Mouse (Mus musculus) thymus, adult 2 months (tissue): ENCODE results near the gene Nkx2-4. TPM values are rescaled to one million over a fixed set of nuclear protein-coding genes. Genes with fewer than 3 reads are reported as not detected.

Source experiments
- DNase-seq: peaks from one replicate; pipeline ENCODE4 v3.0.0; 2021
- H3K27ac ChIP-seq: fragments of 200-500 bp; 2 replicates; pipeline ENCODE4 v1.5.1; 2012; ENCODE audit warnings: low read length, control low read depth; ENCODE audit not compliant: control insufficient read depth, insufficient read depth
- H3K27me3 ChIP-seq: fragments of 200-500 bp; 2 replicates; pipeline ENCODE4 v1.6.1; 2012; ENCODE audit warnings: mild to moderate bottlenecking, low read length, moderate library complexity, mixed read lengths; ENCODE audit not compliant: control insufficient read depth, insufficient read depth
- H3K36me3 ChIP-seq: fragments of 200-500 bp; 2 replicates; pipeline ENCODE4 v1.6.1; 2012; ENCODE audit warnings: mild to moderate bottlenecking, low read length, moderate library complexity; ENCODE audit not compliant: control insufficient read depth, insufficient read depth
- H3K4me1 ChIP-seq: fragments of 200-500 bp; replicated peaks from 2 replicates; pipeline ENCODE4 v1.6.1; 2012; ENCODE audit warnings: low read length; ENCODE audit not compliant: control insufficient read depth, insufficient read depth
- H3K4me3 ChIP-seq: fragments of 200-500 bp; 2 replicates; pipeline ENCODE4 v1.5.1; 2012; ENCODE audit warnings: mild to moderate bottlenecking, low read length, control low read depth, moderate library complexity; ENCODE audit not compliant: control insufficient read depth, insufficient read depth
- CTCF ChIP-seq: fragments of 200-500 bp; IDR thresholded peaks from 2 replicates; pipeline ENCODE4 v1.5.1; 2012; ENCODE audit warnings: mild to moderate bottlenecking, control low read depth, low read length, moderate library complexity, borderline replicate concordance; ENCODE audit not compliant: control insufficient read depth, poor library complexity, insufficient read depth; ENCODE audit errors: extremely low read depth
- POLR2A ChIP-seq: fragments of 200-500 bp; IDR thresholded peaks from 2 replicates; pipeline ENCODE4 v1.6.1; 2012; ENCODE audit warnings: mild to moderate bottlenecking, low read length, control low read depth, moderate library complexity; ENCODE audit not compliant: control insufficient read depth, poor library complexity, insufficient read depth; ENCODE audit errors: extremely low read depth
- WGBS: fragments of 180-500 bp; shearing (Covaris S2); methylation state at CpG from one replicate; pipeline ENCODE4 v1.1.7; 2018; 5-methylcytosine and 5-hydroxymethylcytosine counted together
- polyA plus RNA-seq: library from polyadenylated mRNA; depleted of rRNA; stranded (reverse); fragments of >200 nt; gene quantifications from 2 replicates; pipeline ENCODE4 v1.2.3, GENCODE M21; 2012; rRNA removed

Nkx2-4 gene
- polyA plus RNA-seq, 1 experiment, result 0.19 TPM

- 97% methylated on average over 2 of the region's 2 CpGs for WGBS
- Histone ChIP-seq H3K4me1 (no peaks in the 10 kb centered on the region), H3K4me3 (no peak overlapping the region), H3K27me3 (no peaks in the 10 kb centered on the region), H3K36me3 (peaks cover 62% of the 10 kb centered on the region), H3K27ac (no peak overlapping the region)
- DNase-seq, result no peak
- no peak for TF ChIP-seq CTCF
- TF ChIP-seq POLR2A, result no peak
These were observed 31.9 kb downstream of the Nkx2-4 start for GRCm38 (mm10) chr2:147053229-147053892.

- 97% methylated on average over 3 of the region's 3 CpGs for WGBS
- DNase-seq, result no peak
- Histone ChIP-seq H3K4me1 (no peaks in the 10 kb centered on the region), H3K27ac (no peak overlapping the region), H3K4me3 (no peak overlapping the region), H3K27me3 (no peaks in the 10 kb centered on the region), H3K36me3 (peaks cover 63% of the 10 kb centered on the region)
- TF ChIP-seq POLR2A, result no peak
- TF ChIP-seq CTCF, result no peak
These were observed 38.2 kb downstream of the Nkx2-4 start for GRCm38 (mm10) chr2:147047051-147047450.

GRCm38 (mm10) chr2:147035864-147036263, 49.4 kb downstream of the Nkx2-4 start:
- Histone ChIP-seq H3K36me3 (peaks cover 57% of the 10 kb centered on the region), H3K4me3 (no peak overlapping the region), H3K27ac (no peak overlapping the region), H3K4me1 (no peaks in the 10 kb centered on the region), H3K27me3 (no peaks in the 10 kb centered on the region)
- WGBS, result 94% methylated on average over 2 of the region's 2 CpGs
- TF ChIP-seq POLR2A (no peak), CTCF (no peak)
- DNase-seq, result no peak

Other genes with a start within 250 kb of the Nkx2-4 start
- 3.7 TPM in 2 replicates for gene Kiz, start 229.6 kb downstream of the Nkx2-4 start, polyA plus RNA-seq
- 35.1 and 39.6 TPM in 2 replicates for gene Xrn2, start 72.4 kb downstream of the Nkx2-4 start, polyA plus RNA-seq
- gene Nkx2-2, start 108.8 kb upstream of the Nkx2-4 start, polyA plus RNA-seq, result 0.11 TPM in 1 of 2 replicates, not detected in the other